Mouse (Mus musculus) left cerebral cortex, adult 11 months (tissue): ENCODE results near the gene Tmem30b.

ENCODE experiments used
- DNase-seq: peaks from one replicate; pipeline ENCODE4 v3.0.0; 2022; ENCODE audit warnings: low spot score

Gene Tmem30b

GRCm38 (mm10) chr12:73517022-73517709, 29.0 kb downstream of the Tmem30b start:
- peak; percentile 53 for DNase-seq

DNA sequence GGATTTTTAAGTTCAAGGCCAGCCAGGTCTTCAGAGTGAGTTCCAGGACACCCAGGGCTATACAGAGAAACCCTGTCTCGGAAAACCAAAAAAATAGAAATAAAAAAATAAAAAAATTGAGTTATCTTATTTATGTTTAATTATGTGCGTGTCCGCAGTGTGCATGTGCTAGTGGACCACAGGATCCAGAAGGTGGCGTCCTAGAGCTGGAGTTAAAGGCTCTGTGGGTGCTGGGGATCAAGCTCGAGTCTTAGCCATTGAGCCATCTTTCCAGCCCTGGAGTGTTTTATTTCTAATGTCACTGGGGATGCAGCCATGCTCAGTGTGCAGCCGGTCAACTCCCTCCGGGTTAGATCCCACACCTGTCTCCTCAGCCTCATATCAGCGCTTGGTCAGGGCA, 29.7 kb downstream of the Tmem30b start:
- DNase-seq: no peak

DNA sequence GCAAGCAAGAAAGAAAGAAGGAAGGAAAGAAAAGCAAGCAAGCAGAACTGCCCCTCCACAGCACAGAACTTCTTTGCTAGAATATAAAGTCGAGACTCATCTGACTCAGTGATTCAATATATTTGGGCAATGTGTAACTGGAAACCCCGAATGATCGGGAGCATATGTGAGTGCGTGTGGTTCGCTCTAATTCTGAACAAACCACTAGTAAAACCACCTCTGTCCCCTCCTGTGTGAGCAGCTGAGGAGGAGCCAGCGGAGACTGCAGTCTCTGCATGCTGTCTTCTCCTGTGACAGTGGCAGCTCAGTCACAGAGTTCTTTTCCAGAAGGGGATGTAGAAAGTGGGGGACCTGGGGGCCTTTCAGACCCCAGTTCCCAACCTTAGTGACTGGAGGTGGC, 31.5 kb downstream of the Tmem30b start:
- DNase-seq: no peak

DNA sequence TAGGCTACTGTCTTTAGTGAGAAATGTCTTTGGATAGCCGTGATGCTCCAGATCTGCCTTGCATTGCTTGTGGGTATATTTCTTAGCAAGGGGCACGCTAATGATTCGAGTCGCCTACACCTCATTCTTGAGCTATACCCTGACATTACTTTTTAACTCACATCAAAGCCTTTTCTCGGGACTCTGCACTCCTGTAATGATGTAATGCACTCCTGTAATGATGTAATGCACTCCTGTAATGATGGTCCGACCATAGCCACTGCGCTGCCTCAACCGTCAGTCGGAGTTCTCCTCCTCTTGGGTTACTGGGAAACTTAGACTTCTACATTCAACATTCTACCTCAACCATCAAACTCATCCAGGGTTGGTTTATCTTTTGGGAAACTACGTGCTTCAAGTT, 32.2 kb downstream of the Tmem30b start:
- DNase-seq: no peak

GRCm38 (mm10) chr12:73511467-73512047, 34.6 kb downstream of the Tmem30b start:
- DNase-seq: no peak

DNA sequence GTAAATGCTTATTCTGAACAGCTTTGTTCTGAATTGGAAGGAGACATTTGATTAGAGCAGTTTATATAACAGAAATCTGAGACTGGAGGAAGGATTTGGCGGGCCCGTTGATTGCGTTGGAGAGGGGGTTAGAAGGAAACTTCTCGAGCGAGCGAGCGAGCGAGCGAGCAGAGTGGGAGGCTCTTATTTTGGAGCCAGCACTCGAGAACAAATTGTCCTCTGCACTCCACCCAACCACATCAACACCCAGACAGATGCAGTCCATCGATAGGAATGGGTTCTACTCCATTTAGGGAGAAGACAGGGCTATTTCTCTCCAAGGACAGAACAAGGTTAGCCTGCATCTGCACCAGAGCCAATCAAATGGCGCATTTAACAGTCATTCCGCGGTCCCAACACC, 39.1 kb downstream of the Tmem30b start:
- DNase-seq: peak; percentile 48

- DNase-seq: no peak
These were observed 39.5 kb downstream of the Tmem30b start for GRCm38 (mm10) chr12:73506648-73507047.

DNA sequence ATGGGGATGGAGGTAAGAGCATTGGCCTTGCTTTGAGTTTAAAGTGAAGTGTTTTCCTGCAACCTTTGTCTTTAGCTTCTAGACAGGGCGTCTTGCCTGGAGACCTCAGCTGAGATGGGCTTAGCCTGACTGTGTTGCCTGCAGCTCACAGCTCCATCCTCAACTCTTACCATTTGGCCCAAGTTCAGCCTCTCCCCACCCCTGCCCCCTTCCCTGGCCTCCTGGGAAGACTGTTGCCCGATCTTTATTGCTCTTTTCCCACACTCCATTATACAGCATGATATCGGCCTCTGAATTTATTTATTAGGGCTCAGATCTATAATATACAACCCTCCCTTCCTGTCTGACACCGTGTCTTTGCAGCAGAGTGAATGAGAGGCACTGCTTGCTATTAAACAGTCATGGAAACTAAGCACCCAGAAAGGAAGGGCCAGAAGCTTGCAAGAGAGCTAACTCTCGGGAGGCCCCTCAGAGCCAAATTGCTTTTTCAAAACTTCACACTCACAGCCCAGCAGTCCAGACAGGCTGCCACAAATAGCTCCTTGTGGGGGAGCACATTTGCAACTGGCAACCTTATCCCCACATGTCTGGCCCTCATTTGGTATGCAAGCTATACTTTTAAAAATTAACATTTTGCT, 45.4 kb downstream of the Tmem30b start:
- peak; percentile 17 for DNase-seq

DNA sequence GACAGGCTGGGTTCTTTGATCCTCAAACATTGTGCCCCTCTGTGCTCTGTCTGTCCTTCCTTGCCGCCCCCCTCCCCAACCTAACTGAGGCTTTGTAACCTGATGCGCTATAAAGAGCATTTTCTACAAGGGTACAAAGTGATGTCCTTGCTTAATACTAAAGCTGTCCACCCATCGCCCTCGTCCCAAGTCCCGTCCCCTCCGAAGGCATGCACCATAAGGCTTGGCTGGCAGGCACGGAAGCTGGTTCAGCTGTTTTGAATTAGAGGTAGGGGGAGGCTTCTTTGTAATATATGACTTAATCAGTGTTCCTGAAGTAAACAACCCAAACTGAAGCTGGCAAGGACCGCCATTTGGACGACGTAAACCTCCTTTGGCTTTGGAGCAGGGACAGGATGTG, 51.0 kb downstream of the Tmem30b start:
- no peak for DNase-seq

GRCm38 (mm10) chr12:73493929-73494530, 52.2 kb downstream of the Tmem30b start:
- no peak for DNase-seq
